Mouse (Mus musculus) heart, postnatal 4 days (tissue): Measurements from ENCODE around the gene Ifit1bl2. TPM values are rescaled to one million over a fixed set of nuclear protein-coding genes. Genes with fewer than 3 reads are reported as not detected.
"Not testable (repeated sequence)": the region's sequence is repeated elsewhere in the genome, so short reads cannot be mapped to it uniquely, and the experiment has no call there.

Experiments used
- DNase-seq: peaks from one replicate; pipeline ENCODE4 v3.0.0; 2021
- total RNA-seq, 2 experiments: library from RNA; stranded (reverse); gene quantifications; 2 replicates each; pipeline ENCODE4 v1.2.3; 2021

Ifit1bl2 gene
- total RNA-seq = under 1 TPM; 0.43 to 0.81 TPM

- no peak for DNase-seq
Measured at GRCm38 (mm10) chr19:34640623-34641022, at the start of gene Ifit1bl2, which contains the start of gene Ifit1. Gene Ifit1bl2, minus strand, starts transcription at chr19:34640743. Gene Ifit1, plus strand, starts transcription at chr19:34640871.

GRCm38 (mm10) chr19:34685530-34685929 lies 45.0 kb upstream of the Ifit1bl2 start:
- no peak for DNase-seq

GRCm38 (mm10) chr19:34684857-34685256 lies 44.3 kb upstream of the Ifit1bl2 start:
- peak; percentile 57 for DNase-seq

GRCm38 (mm10) chr19:34678428-34678827 lies 37.9 kb upstream of the Ifit1bl2 start:
- no peak for DNase-seq

GRCm38 (mm10) chr19:34673476-34673875 lies 32.9 kb upstream of the Ifit1bl2 start:
- DNase-seq = peak; percentile 20

GRCm38 (mm10) chr19:34666127-34666526 lies 25.6 kb upstream of the Ifit1bl2 start:
- peak; percentile 82 for DNase-seq

GRCm38 (mm10) chr19:34662740-34663139 lies 22.2 kb upstream of the Ifit1bl2 start:
- no peak for DNase-seq

- DNase-seq = peak; percentile 77
Measured at GRCm38 (mm10) chr19:34662067-34662507, 21.5 kb upstream of the Ifit1bl2 start.

GRCm38 (mm10) chr19:34656511-34657298 lies 16.2 kb upstream of the Ifit1bl2 start:
- DNase-seq = no peak

GRCm38 (mm10) chr19:34655227-34655805 lies 14.8 kb upstream of the Ifit1bl2 start:
- no peak for DNase-seq

GRCm38 (mm10) chr19:34650997-34651396 lies 10.5 kb upstream of the Ifit1bl2 start:
- no peak for DNase-seq

- no peak for DNase-seq
Measured at GRCm38 (mm10) chr19:34650276-34650675, 9.7 kb upstream of the Ifit1bl2 start.

GRCm38 (mm10) chr19:34647630-34648029 lies 7.1 kb upstream of the Ifit1bl2 start:
- DNase-seq = not testable (repeated sequence)

GRCm38 (mm10) chr19:34642616-34643015 lies 2.1 kb upstream of the Ifit1bl2 start:
- no peak for DNase-seq

GRCm38 (mm10) chr19:34636933-34637557 lies 3.5 kb downstream of the Ifit1bl2 start:
- peak; percentile 75 for DNase-seq

- DNase-seq = no peak
Measured at GRCm38 (mm10) chr19:34633484-34633883, 7.1 kb downstream of the Ifit1bl2 start.

GRCm38 (mm10) chr19:34631487-34631886 lies 9.1 kb downstream of the Ifit1bl2 start:
- DNase-seq = no peak

GRCm38 (mm10) chr19:34627496-34627895 lies 13.0 kb downstream of the Ifit1bl2 start:
- DNase-seq = no peak

GRCm38 (mm10) chr19:34624663-34625062 lies 15.9 kb downstream of the Ifit1bl2 start:
- no peak for DNase-seq

- no peak for DNase-seq
Measured at GRCm38 (mm10) chr19:34623781-34624180, 16.8 kb downstream of the Ifit1bl2 start.

- DNase-seq = no peak
Measured at GRCm38 (mm10) chr19:34620871-34621270, 19.7 kb downstream of the Ifit1bl2 start.

- not testable (repeated sequence) for DNase-seq
Measured at GRCm38 (mm10) chr19:34612243-34613001, 28.1 kb downstream of the Ifit1bl2 start.

GRCm38 (mm10) chr19:34610118-34610517 lies 30.4 kb downstream of the Ifit1bl2 start:
- not testable (repeated sequence) for DNase-seq
